Mouse (Mus musculus) liver, embryonic 11.5 days (tissue): ENCODE measurements around the gene Ints7. TPM values are rescaled to one million over a fixed set of nuclear protein-coding genes. Genes with fewer than 3 reads are reported as not detected.

Experiments used
- ATAC-seq: fragments of 200-750 bp; cut with Nextera tagmentation; replicated peaks from 2 replicates; pipeline ENCODE4 v1.8.0; 2017; ENCODE audit warnings: moderate number of reproducible peaks, mild to moderate bottlenecking, moderate TSS enrichment, moderate library complexity; ENCODE audit not compliant: low FRiP score
- DNase-seq: peaks from one replicate; pipeline ENCODE4 v3.0.0-alpha.2; 2017; ENCODE audit warnings: low spot score
- H3K27ac ChIP-seq: fragments of 300-500 bp; sonication (generic); 2 replicates; pipeline ENCODE4 v1.5.1; 2014; ENCODE audit warnings: mild to moderate bottlenecking, low read depth, low read length, control low read depth
- H3K27me3 ChIP-seq: fragments of 300-500 bp; sonication (generic); replicated peaks from 2 replicates; pipeline ENCODE4 v1.6.1; 2014; ENCODE audit warnings: low read length, mixed read lengths; ENCODE audit not compliant: control insufficient read depth, insufficient read depth
- H3K36me3 ChIP-seq: fragments of 300-500 bp; sonication (generic); 2 replicates; pipeline ENCODE4 v1.6.1; 2014; ENCODE audit warnings: mild to moderate bottlenecking, low read length, moderate library complexity, mixed read lengths; ENCODE audit not compliant: control insufficient read depth, insufficient read depth
- H3K4me1 ChIP-seq: fragments of 300-500 bp; sonication (generic); replicated peaks from 2 replicates; pipeline ENCODE4 v1.6.1; 2014; ENCODE audit warnings: low read length, mixed read lengths; ENCODE audit not compliant: control insufficient read depth, insufficient read depth
- H3K4me2 ChIP-seq: fragments of 300-500 bp; sonication (generic); 2 replicates; pipeline ENCODE4 v1.6.1; 2014; ENCODE audit warnings: mild to moderate bottlenecking, control low read depth, moderate library complexity
- H3K4me3 ChIP-seq: fragments of 300-500 bp; sonication (generic); 2 replicates; pipeline ENCODE4 v1.5.1; 2014; ENCODE audit warnings: low read depth, low read length, control low read depth
- H3K9ac ChIP-seq: fragments of 300-500 bp; sonication (generic); 2 replicates; pipeline ENCODE4 v1.6.1; 2014; ENCODE audit warnings: low read depth, low read length, control low read depth
- H3K9me3 ChIP-seq: fragments of 300-500 bp; sonication (generic); 2 replicates; pipeline ENCODE4 v1.6.1; 2016; ENCODE audit warnings: low read length, inconsistent platforms, mixed read lengths; ENCODE audit not compliant: control insufficient read depth
- WGBS: fragments of 180-500 bp; shearing (Covaris S2); extraction: QIAGEN DNeasy Blood & Tissue Kit; methylation state at CpG from one replicate; pipeline ENCODE4 v1.1.7; 2014; 5-methylcytosine and 5-hydroxymethylcytosine counted together
- polyA plus RNA-seq: library from polyadenylated mRNA; unstranded; fragments of >200 nt; fragmentation: Nextera tagmentation; extraction: Ambion mirVana; gene quantifications from 2 replicates; pipeline ENCODE4 v1.2.1, GENCODE M21; 2014

Ints7 gene
- polyA plus RNA-seq, 1 experiment from 2014 or later: 54.1 TPM

- Histone ChIP-seq H3K27ac (no peak overlapping the region), H3K9ac (no peak overlapping the region), H3K27me3 (no peaks in the 10 kb centered on the region), H3K9me3 (no peaks in the 10 kb centered on the region), H3K4me1 (peaks cover 6% of the 10 kb centered on the region), H3K36me3 (no peaks in the 10 kb centered on the region), H3K4me2 (no peak overlapping the region), H3K4me3 (no peak overlapping the region)
- 79% methylated on average over 6 of the region's 6 CpGs for WGBS
- no peak for ATAC-seq
- DNase-seq: no peak
Measured at GRCm38 (mm10) chr1:191663603-191664002, 88.2 kb downstream of the Ints7 start.

- DNase-seq: no peak
- Histone ChIP-seq H3K9me3 (no peaks in the 10 kb centered on the region), H3K4me2 (no peak overlapping the region), H3K4me1 (peaks cover 6% of the 10 kb centered on the region), H3K9ac (no peak overlapping the region), H3K27me3 (no peaks in the 10 kb centered on the region), H3K36me3 (no peaks in the 10 kb centered on the region), H3K27ac (no peak overlapping the region), H3K4me3 (no peak overlapping the region)
- WGBS: 72% methylated on average over 11 of the region's 11 CpGs
- no peak for ATAC-seq
Measured at GRCm38 (mm10) chr1:191666351-191666750, 90.9 kb downstream of the Ints7 start.

DNA sequence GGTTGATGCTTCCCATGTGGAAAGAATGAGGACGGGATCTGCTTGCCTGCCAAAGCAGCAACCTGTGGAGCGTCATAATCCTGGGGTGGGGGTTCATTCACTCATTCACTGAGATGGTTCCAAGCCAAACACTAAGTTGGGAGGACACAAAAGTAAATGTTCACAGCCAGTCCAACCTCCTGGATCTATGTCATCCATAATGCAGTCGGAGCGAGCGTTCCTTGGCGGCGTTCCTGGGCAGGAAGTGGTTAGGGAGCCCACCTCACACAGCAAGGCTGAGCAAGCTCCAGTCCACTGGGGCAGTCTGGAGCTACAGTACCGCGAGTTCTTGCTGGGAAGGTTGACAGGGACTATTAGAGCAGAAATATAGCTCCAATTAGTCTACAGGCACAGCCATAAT, 92.6 kb downstream of the Ints7 start:
- no peaks in the 10 kb centered on the region for H3K27me3 ChIP-seq
- no peak for ATAC-seq
- no peaks in the 10 kb centered on the region for H3K4me1 ChIP-seq
- DNase-seq: no peak
- H3K4me2 ChIP-seq: no peak overlapping the region
- no peaks in the 10 kb centered on the region for H3K9me3 ChIP-seq
- H3K9ac ChIP-seq: no peak overlapping the region
- WGBS: 72% methylated on average over 9 of the region's 9 CpGs
- no peak overlapping the region for H3K4me3 ChIP-seq
- H3K36me3 ChIP-seq: no peaks in the 10 kb centered on the region
- H3K27ac ChIP-seq: no peak overlapping the region

Other genes with a start within 250 kb of the Ints7 start
- gene Tmem206, start 249.7 kb upstream of the Ints7 start, polyA plus RNA-seq: 15.4 and 18.8 TPM in 2 replicates
- gene Ppp2r5a, start 172.4 kb upstream of the Ints7 start, polyA plus RNA-seq: 32.4 and 39.9 TPM in 2 replicates
- gene Dtl, start 92 bp upstream of the Ints7 start, polyA plus RNA-seq: 70.9 and 79.9 TPM in 2 replicates
- 22.1 and 25.5 TPM in 2 replicates for gene Lpgat1, start 142.2 kb downstream of the Ints7 start, polyA plus RNA-seq
- 54.2 and 60.5 TPM in 2 replicates for gene Nek2, start 245.8 kb downstream of the Ints7 start, polyA plus RNA-seq